Mouse (Mus musculus) ES-Bruce4 (cell line): ENCODE measurements at regions not wholly inside any gene's neighbourhood (a gene's known extent, or its start where the extent isn't known, plus 50 kb on each side); places are given as distances from the start of the nearest gene placed in this dataset.

Experiments
- CTCF ChIP-seq: IDR thresholded peaks from one replicate; pipeline ENCODE4 v1.8.1; 2011; ENCODE audit warnings: low read depth, low read length
- EP300 ChIP-seq: IDR thresholded peaks from 2 replicates; pipeline ENCODE4 v1.6.1; 2011; ENCODE audit warnings: low read depth, low read length; ENCODE audit not compliant: insufficient read depth
- POLR2A ChIP-seq: IDR thresholded peaks from one replicate; pipeline ENCODE4 v1.8.1; 2011; ENCODE audit warnings: low read length; ENCODE audit not compliant: insufficient read depth

GRCm38 (mm10) chr16:29775879-29776278 is 196.7 kb downstream of the Opa1 start:
- TF ChIP-seq POLR2A, result no peak
- no peak for TF ChIP-seq CTCF
- TF ChIP-seq EP300, result no peak
